Mouse (Mus musculus): ENCODE data around the gene Mdm1. TPM values are rescaled to one million over a fixed set of nuclear protein-coding genes. Genes with fewer than 3 reads are reported as not detected.
"Not testable (repeated sequence)": the region's sequence is repeated elsewhere in the genome, so short reads cannot be mapped to it uniquely, and the experiment has no call there.

Mdm1 gene
- total RNA-seq, 2 experiments from 2014 or later, result 8.9 to 10.3 TPM

GRCm38 (mm10) chr10:118169212-118169611, 27.6 kb downstream of the Mdm1 start:
- TF ChIP-seq CTCF (IDR thresholded peaks at IDR 0.05), result no peak
- DNase-seq (ENCODE audit: extremely low spot score in 1 of 2, low spot score in 2 of 2), result no peak
- intact Hi-C loops (cut with DNase I), result no loop called here
- Histone ChIP-seq H3K27ac (no peak overlapping the region), H3K4me3 (no peak overlapping the region)

GRCm38 (mm10) chr10:118172416-118172815, 30.8 kb downstream of the Mdm1 start:
- no peak for DNase-seq (ENCODE audit: extremely low spot score in 1 of 2, low spot score in 2 of 2)
- no peak for TF ChIP-seq CTCF (IDR thresholded peaks at IDR 0.05)
- Histone ChIP-seq H3K4me3 (no peak overlapping the region), H3K27ac (no peak overlapping the region)
- intact Hi-C loops (cut with DNase I), result no loop called here

GRCm38 (mm10) chr10:118172876-118173275, 31.3 kb downstream of the Mdm1 start:
- TF ChIP-seq CTCF (IDR thresholded peaks at IDR 0.05), result no peak

GRCm38 (mm10) chr10:118175542-118175941, 33.9 kb downstream of the Mdm1 start:
- H3K4me3 ChIP-seq; H3K27ac ChIP-seq; DNase-seq (ENCODE audit: extremely low spot score in 1 of 2, low spot score in 2 of 2); intact Hi-C loops (cut with DNase I): not testable (repeated sequence)

More at GRCm38 (mm10) chr10:118172876-118173275, 31.3 kb downstream of the Mdm1 start:
- DNase-seq (ENCODE audit: extremely low spot score in 1 of 2, low spot score in 2 of 2), result no peak
- no peak overlapping the region for H3K27ac ChIP-seq
- intact Hi-C loops (cut with DNase I), result no loop called here
- H3K4me3 ChIP-seq, result no peak overlapping the region

GRCm38 (mm10) chr10:118178735-118179151, 37.1 kb downstream of the Mdm1 start:
- no peak for DNase-seq (ENCODE audit: extremely low spot score in 1 of 2, low spot score in 2 of 2)
- intact Hi-C loops (cut with DNase I), result no loop called here
- no peak for TF ChIP-seq CTCF (IDR thresholded peaks at IDR 0.05)
- Histone ChIP-seq H3K27ac (no peak overlapping the region), H3K4me3 (no peak overlapping the region)

- DNase-seq (ENCODE audit: extremely low spot score in 1 of 2, low spot score in 2 of 2), result no peak
- no peak overlapping the region for H3K27ac ChIP-seq
- no peak overlapping the region for H3K4me3 ChIP-seq
- intact Hi-C loops (cut with DNase I), result no loop called here
- no peak for TF ChIP-seq CTCF (IDR thresholded peaks at IDR 0.05)
Observed at GRCm38 (mm10) chr10:118179265-118179664, 37.7 kb downstream of the Mdm1 start.

- H3K27ac ChIP-seq; H3K4me3 ChIP-seq; DNase-seq (ENCODE audit: extremely low spot score in 1 of 2, low spot score in 2 of 2); intact Hi-C loops (cut with DNase I): not testable (repeated sequence)
Observed at GRCm38 (mm10) chr10:118195150-118195549, 53.5 kb downstream of the Mdm1 start.

- Histone ChIP-seq H3K27ac (no peak within 1 kb of the TSS), H3K4me3 (no peak within 1 kb of the TSS)
- intact Hi-C loops (cut with DNase I), result no loop called here
- TF ChIP-seq CTCF (IDR thresholded peaks at IDR 0.05), result no peak
- DNase-seq (ENCODE audit: extremely low spot score in 1 of 2, low spot score in 2 of 2), result no peak
Observed at GRCm38 (mm10) chr10:118204642-118205041, 63.0 kb downstream of the Mdm1 start, which contains the start of gene Il22. Gene Il22, plus strand, starts transcription at chr10:118204942.

GRCm38 (mm10) chr10:118215719-118216393, 74.2 kb downstream of the Mdm1 start:
- intact Hi-C loops (cut with DNase I); H3K27ac ChIP-seq; H3K4me3 ChIP-seq; DNase-seq (ENCODE audit: extremely low spot score in 1 of 2, low spot score in 2 of 2): not testable (repeated sequence)

Other genes starting within 250 kb of the Mdm1 start
- gene Il22, start 63.1 kb downstream of the Mdm1 start, total RNA-seq (2021), result not detected
- gene Gm32717, start 99.0 kb downstream of the Mdm1 start, total RNA-seq (2021), result under 1 TPM; 0.56 to 0.97 TPM
- gene Gm32802, start 116.9 kb downstream of the Mdm1 start, total RNA-seq (2021), result under 1 TPM; 0.56 to 0.97 TPM
- not detected for gene Iltifb, start 153.2 kb downstream of the Mdm1 start, total RNA-seq (2021)
- gene Gm9040, start 185.2 kb downstream of the Mdm1 start, total RNA-seq (2021), result not detected
- not detected for gene Gm9044, start 190.6 kb downstream of the Mdm1 start, total RNA-seq (2021)
- under 1 TPM in 1 of 2 experiments, not detected in 1; 0.18 TPM for gene Gm9045, start 196.0 kb downstream of the Mdm1 start, total RNA-seq (2021)
- not detected for gene Gm9046, start 201.4 kb downstream of the Mdm1 start, total RNA-seq (2021)
- gene Gm9048, start 206.9 kb downstream of the Mdm1 start, total RNA-seq (2021), result not detected
- gene Gm9049, start 212.3 kb downstream of the Mdm1 start, total RNA-seq (2021), result under 1 TPM in 1 of 2 experiments, not detected in 1; 0.18 TPM

Data from left cerebral cortex, adult 2 months (tissue).